Mouse (Mus musculus) MEL (cell line): ENCODE data around the gene Lnpk. TPM values are rescaled to one million over a fixed set of nuclear protein-coding genes. Genes with fewer than 3 reads are reported as not detected.

Experiments
- DNase-seq: peaks from one replicate; pipeline ENCODE4 v3.0.0; 2011; ENCODE audit warnings: low read depth, low spot score
- H3K27ac ChIP-seq: 2 replicates; pipeline ENCODE4 v1.5.1; 2012; ENCODE audit warnings: low read depth, mild to moderate bottlenecking, control low read depth, low read length, moderate library complexity; ENCODE audit not compliant: control insufficient read depth
- H3K27me3 ChIP-seq, 2 experiments: fragments of 150-350 bp in 1 of 2; sonication (generic) in 1 of 2; 2 replicates each; pipeline ENCODE4 v1.6.1; 2012; ENCODE audit warnings: low read length in 2 of 2, mild to moderate bottlenecking in 2 of 2, improper control_type of control experiment in 1 of 2, moderate library complexity in 1 of 2; ENCODE audit not compliant: insufficient read depth in 2 of 2, control insufficient read depth in 1 of 2
- H3K36me3 ChIP-seq, 2 experiments: 2 replicates each; pipeline ENCODE4 v1.6.1; 2012 to 2014; ENCODE audit warnings: low read length in 2 of 2, improper control_type of control experiment in 1 of 2, inconsistent platforms in 1 of 2, mild to moderate bottlenecking in 1 of 2; ENCODE audit not compliant: insufficient read depth in 2 of 2, control insufficient read depth in 1 of 2
- H3K4me1 ChIP-seq, 2 experiments: fragments of 150-350 bp in 1 of 2; sonication (generic) in 1 of 2; 2 replicates each; pipeline ENCODE4 v1.6.1; 2012; ENCODE audit warnings: low read length in 2 of 2, improper control_type of control experiment in 1 of 2, mild to moderate bottlenecking in 1 of 2; ENCODE audit not compliant: insufficient read depth in 2 of 2, control insufficient read depth in 1 of 2
- H3K4me3 ChIP-seq, 2 experiments: fragments of 150-350 bp in 1 of 2; sonication (generic) in 1 of 2; 2 replicates each; pipeline ENCODE4 v1.5.1; 2012; ENCODE audit warnings: low read depth in 2 of 2, low read length in 2 of 2, mild to moderate bottlenecking in 2 of 2, moderate library complexity in 2 of 2, control low read depth in 1 of 2, improper control_type of control experiment in 1 of 2; ENCODE audit not compliant: control insufficient read depth in 1 of 2, insufficient read depth in 1 of 2
- H3K79me2 ChIP-seq: 2 replicates; pipeline ENCODE4 v1.6.1; 2012; ENCODE audit warnings: mild to moderate bottlenecking, low read length, moderate library complexity; ENCODE audit not compliant: control insufficient read depth, poor library complexity, insufficient read depth
- H3K9ac ChIP-seq: 2 replicates; pipeline ENCODE4 v1.6.1; 2012; ENCODE audit warnings: low read depth, mild to moderate bottlenecking, control low read depth, low read length, moderate library complexity; ENCODE audit not compliant: control insufficient read depth, poor library complexity, severe bottlenecking
- H3K9me3 ChIP-seq: fragments of 150-350 bp; sonication (generic); replicated peaks from 2 replicates; pipeline ENCODE4 v1.6.1; 2012; ENCODE audit warnings: mild to moderate bottlenecking, low read length, improper control_type of control experiment, moderate library complexity; ENCODE audit not compliant: insufficient read depth
- CHD1 ChIP-seq: IDR thresholded peaks from 2 replicates; pipeline ENCODE4 v1.6.1; 2012; ENCODE audit warnings: low read depth, mild to moderate bottlenecking, inconsistent platforms, low read length, improper control_type of control experiment
- CHD2 ChIP-seq: IDR thresholded peaks from 2 replicates; pipeline ENCODE4 v1.6.1; 2011; ENCODE audit warnings: low read length, improper control_type of control experiment
- CTCF ChIP-seq, 3 experiments: IDR thresholded peaks in 2 of 3; conservative IDR thresholded peaks in 1 of 3; 2 replicates each; pipeline ENCODE4 v1.5.1; 2011 to 2012; ENCODE audit warnings: low read length in 3 of 3, low read depth in 2 of 3, mild to moderate bottlenecking in 2 of 3, improper control_type of control experiment in 1 of 3, inconsistent platforms in 1 of 3, mixed read lengths in 1 of 3, moderate library complexity in 1 of 3; ENCODE audit not compliant: control insufficient read depth in 1 of 3, insufficient read depth in 1 of 3, poor library complexity in 1 of 3, severe bottlenecking in 1 of 3
- MAFK ChIP-seq: IDR thresholded peaks from 2 replicates; pipeline ENCODE4 v1.6.1; 2011; ENCODE audit warnings: low read depth, mild to moderate bottlenecking, low read length, improper control_type of control experiment, borderline replicate concordance
- MAZ ChIP-seq: IDR thresholded peaks from 2 replicates; pipeline ENCODE4 v1.6.1; 2012; ENCODE audit warnings: low read depth, mild to moderate bottlenecking, inconsistent platforms, low read length, improper control_type of control experiment
- MXI1 ChIP-seq: IDR thresholded peaks from 2 replicates; pipeline ENCODE4 v1.6.1; 2011; ENCODE audit warnings: mild to moderate bottlenecking, low read depth, low read length, improper control_type of control experiment
- MYB ChIP-seq: IDR thresholded peaks from 2 replicates; pipeline ENCODE4 v1.6.1; 2011; ENCODE audit warnings: mild to moderate bottlenecking, low read depth, low read length, improper control_type of control experiment
- NELFE ChIP-seq: IDR thresholded peaks from 2 replicates; pipeline ENCODE4 v1.6.1; 2011; ENCODE audit warnings: low read depth, low read length, improper control_type of control experiment
- NRF1 ChIP-seq: IDR thresholded peaks from 2 replicates; pipeline ENCODE4 v1.6.1; 2014; ENCODE audit warnings: low read depth, mild to moderate bottlenecking, inconsistent platforms, low read length, improper control_type of control experiment, moderate library complexity; ENCODE audit not compliant: poor library complexity, insufficient read depth, severe bottlenecking
- POLR2A ChIP-seq, 2 experiments: IDR thresholded peaks; 2 replicates each; pipeline ENCODE4 v1.6.1; 2011 to 2012; ENCODE audit warnings: low read length in 2 of 2, mild to moderate bottlenecking in 2 of 2, control low read depth in 1 of 2, improper control_type of control experiment in 1 of 2, low read depth in 1 of 2, moderate library complexity in 1 of 2; ENCODE audit not compliant: control insufficient read depth in 1 of 2, insufficient read depth in 1 of 2, poor library complexity in 1 of 2
- POLR2AphosphoS5 ChIP-seq: IDR thresholded peaks from 2 replicates; pipeline ENCODE4 v1.6.1; 2012; ENCODE audit warnings: low read depth, borderline replicate concordance, mild to moderate bottlenecking, inconsistent platforms, low read length, moderate library complexity, mixed read lengths
- SMC3 ChIP-seq: IDR thresholded peaks from 2 replicates; pipeline ENCODE4 v1.6.1; 2011; ENCODE audit warnings: low read depth, low read length, improper control_type of control experiment
- TAL1 ChIP-seq: IDR thresholded peaks from 2 replicates; pipeline ENCODE4 v1.6.1; 2012; ENCODE audit warnings: mild to moderate bottlenecking, inconsistent platforms, low read length, moderate library complexity, mixed read lengths
- USF2 ChIP-seq, 2 experiments: IDR thresholded peaks; 2 replicates each; pipeline ENCODE4 v1.6.1; 2011 to 2012; ENCODE audit warnings: improper control_type of control experiment in 2 of 2, low read length in 2 of 2, borderline replicate concordance in 1 of 2, inconsistent platforms in 1 of 2, low read depth in 1 of 2, mild to moderate bottlenecking in 1 of 2; ENCODE audit not compliant: insufficient read depth in 1 of 2
- polyA plus RNA-seq, 2 experiments: library from polyadenylated mRNA; stranded (reverse) in 1 of 2; unstranded in 1 of 2; fragments of >175 nt in 1 of 2; fragments of >200 nt in 1 of 2; gene quantifications; 2 replicates each; pipeline versions ENCODE4 v1.2.1 to v1.2.4; 2012; ENCODE audit warnings: low replicate concordance in 2 of 2, low read depth in 1 of 2; ENCODE audit not compliant: insufficient read length in 2 of 2, insufficient read depth in 1 of 2, missing spikeins in 1 of 2
- total RNA-seq: library from RNA; depleted of rRNA; stranded (reverse); fragments of 300-350 nt; gene quantifications from 2 replicates; pipeline ENCODE4 v1.2.3, GENCODE M21; 2012

Lnpk gene
- total and polyA plus RNA-seq, 3 experiments = 35.5 to 36.1 TPM; not detected in 1

- no peaks in the 10 kb centered on the region for H3K4me1 ChIP-seq
- no peak for DNase-seq
- TF ChIP-seq NELFE = no peak
- TF ChIP-seq CHD1 = no peak
- TF ChIP-seq USF2 (IDR thresholded peaks at IDR 0.05; ENCODE audit: borderline replicate concordance in 1 of 2, insufficient read depth in 1 of 2, low read depth in 1 of 2, low read length in 2 of 2) = no peak
- TF ChIP-seq CHD2 = no peak
- no peak for TF ChIP-seq SMC3
- TF ChIP-seq NRF1 = no peak
- TF ChIP-seq TAL1 = no peak
- no peak for TF ChIP-seq POLR2A (IDR thresholded peaks at IDR 0.05; ENCODE audit: control insufficient read depth in 1 of 2, insufficient read depth in 1 of 2, low read depth in 1 of 2, low read length in 2 of 2, poor library complexity in 1 of 2)
- TF ChIP-seq POLR2AphosphoS5 = no peak
- no peak for TF ChIP-seq MYB
- no peak for TF ChIP-seq CTCF (IDR thresholded peaks at IDR 0.05 in 2 of 3, conservative IDR thresholded peaks at IDR 0.05 in 1 of 3; ENCODE audit: control insufficient read depth in 1 of 3, insufficient read depth in 1 of 3, low read depth in 2 of 3, low read length in 3 of 3, poor library complexity in 1 of 3, severe bottlenecking in 1 of 3)
These were observed 16.9 kb upstream of the Lnpk start for GRCm38 (mm10) chr2:74596094-74596493.

GRCm38 (mm10) chr2:74578146-74578842 lies 941 bp downstream of the Lnpk start:
- H3K9ac ChIP-seq = peak overlapping the region; percentile 92
- H3K4me3 ChIP-seq = peak overlapping the region; percentile 60 to 71
- H3K4me1 ChIP-seq = peaks cover 4 to 15% of the 10 kb centered on the region in 2 experiments
- no peaks in the 10 kb centered on the region for H3K27me3 ChIP-seq
- peak; percentile 80 for DNase-seq
- peak in 1 of 2 experiments; percentile 75; a peak in 1 of 4 replicates for TF ChIP-seq POLR2A (IDR thresholded peaks at IDR 0.05; ENCODE audit: control insufficient read depth in 1 of 2, insufficient read depth in 1 of 2, low read depth in 1 of 2, low read length in 2 of 2, poor library complexity in 1 of 2)
- TF ChIP-seq MAFK = no peak
- no peak for TF ChIP-seq CTCF (IDR thresholded peaks at IDR 0.05 in 2 of 3, conservative IDR thresholded peaks at IDR 0.05 in 1 of 3; ENCODE audit: control insufficient read depth in 1 of 3, insufficient read depth in 1 of 3, low read depth in 2 of 3, low read length in 3 of 3, poor library complexity in 1 of 3, severe bottlenecking in 1 of 3)
- TF ChIP-seq MAZ = no peak
- peak; percentile 94 for TF ChIP-seq MXI1
- peaks cover 3 to 25% of the 10 kb centered on the region in 2 experiments for H3K36me3 ChIP-seq
- peak overlapping the region; percentile 42 for H3K27ac ChIP-seq
- H3K79me2 ChIP-seq = peaks cover 26% of the 10 kb centered on the region
- H3K9me3 ChIP-seq = no peaks in the 10 kb centered on the region

More at GRCm38 (mm10) chr2:74596094-74596493, 16.9 kb upstream of the Lnpk start:
- Histone ChIP-seq H3K9me3 (no peaks in the 10 kb centered on the region), H3K79me2 (no peaks in the 10 kb centered on the region), H3K27me3 (no peaks in the 10 kb centered on the region), H3K9ac (no peak overlapping the region), H3K27ac (no peak overlapping the region), H3K36me3 (peaks cover 0 to 5% of the 10 kb centered on the region in 2 experiments; a peak in 2 of 4 replicates), H3K4me3 (no peak overlapping the region)
